Mouse (Mus musculus) frontal cortex, postnatal 14 days (tissue): ENCODE data around the gene Mttp.
A peak's percentile ranks its signal among the peaks of the same experiment; 100 is the strongest.

Experiments used
- DNase-seq, 2 experiments: peaks; one replicate each; pipeline ENCODE4 v3.0.0; 2022; ENCODE audit warnings: low spot score in 2 of 2

The Mttp gene

DNA sequence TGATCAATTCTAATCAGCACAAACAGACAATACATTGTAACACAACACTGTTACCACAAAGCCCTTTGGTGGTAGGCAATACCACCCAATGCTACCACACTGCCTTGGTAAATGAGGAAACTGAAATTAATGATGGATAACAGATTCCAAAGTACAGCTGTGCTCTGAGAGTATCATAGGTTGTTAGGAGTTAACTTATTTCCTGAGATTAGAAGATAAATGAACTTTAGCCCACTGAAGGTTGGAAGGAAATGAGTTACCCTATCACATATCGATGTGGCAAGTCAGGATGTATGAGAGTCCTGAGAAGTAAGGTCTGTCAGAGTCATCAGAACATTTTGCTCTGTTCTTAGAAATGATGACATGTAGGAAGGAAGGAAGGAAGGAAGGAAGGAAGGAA lies 10.2 kb downstream of the Mttp start:
- DNase-seq, result no peak

DNA sequence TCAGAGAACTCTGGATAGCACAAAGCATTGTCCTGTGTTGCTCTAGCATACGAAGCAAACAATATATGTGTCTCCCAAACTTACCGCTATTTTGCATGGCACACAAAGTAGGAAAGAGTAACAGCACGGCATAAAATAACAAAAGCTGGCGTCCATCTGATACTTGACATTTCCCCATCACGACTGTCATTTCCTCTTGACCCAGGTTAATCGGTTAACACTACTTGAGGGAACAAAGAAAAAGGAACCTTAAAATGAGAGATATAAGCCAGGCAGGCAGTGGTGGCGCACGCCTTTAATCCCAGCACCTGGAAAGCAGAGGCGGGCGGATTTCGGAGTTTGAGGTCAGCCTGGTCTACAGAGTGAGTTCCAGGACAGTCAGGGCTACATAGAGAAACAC lies 10.9 kb downstream of the Mttp start:
- DNase-seq, result no peak

DNA sequence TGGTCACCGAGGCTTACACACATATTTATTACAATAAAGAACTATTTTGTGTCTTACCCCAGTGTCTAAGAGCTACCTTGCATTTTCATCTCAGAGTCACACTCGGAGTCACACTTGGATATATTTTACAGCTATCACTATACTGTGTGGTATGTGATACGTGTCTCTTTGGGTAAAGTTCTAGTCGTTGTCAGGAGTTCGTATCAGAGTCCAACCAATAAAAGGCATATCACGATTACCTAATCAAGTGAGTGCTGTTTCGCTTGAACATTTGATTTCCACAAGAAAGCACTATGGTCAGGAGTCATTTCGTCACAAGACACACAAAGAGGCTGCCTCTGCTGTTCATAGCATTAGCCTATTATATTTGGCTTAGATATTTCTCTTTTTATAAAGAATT lies 11.3 kb downstream of the Mttp start:
- DNase-seq, result no peak

DNA sequence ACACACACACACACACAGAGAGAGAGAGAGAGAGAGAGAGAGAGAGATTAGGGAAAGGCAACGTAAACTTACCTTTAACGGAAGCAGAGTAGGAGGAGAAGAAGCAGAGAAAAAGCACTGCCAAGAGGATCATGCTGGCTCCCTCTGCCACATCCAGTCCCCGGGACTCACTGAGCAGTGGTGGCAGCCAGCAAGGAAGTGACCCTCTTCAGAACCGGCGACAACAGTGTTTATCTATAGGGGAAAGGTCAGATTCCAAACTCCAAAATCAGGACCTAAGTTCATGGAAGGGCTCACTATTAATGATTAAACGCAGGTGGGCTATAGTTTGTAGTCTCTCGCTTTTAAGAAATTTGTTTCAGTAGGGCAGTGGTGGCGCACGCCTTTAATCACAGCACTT lies 13.6 kb downstream of the Mttp start:
- DNase-seq, result no peak

- DNase-seq, result no peak
These were observed 14.1 kb downstream of the Mttp start for GRCm38 (mm10) chr3:138130692-138131091.

GRCm38 (mm10) chr3:138129110-138129509 lies 15.7 kb downstream of the Mttp start:
- no peak for DNase-seq

- no peak for DNase-seq
These were observed 20.9 kb downstream of the Mttp start for GRCm38 (mm10) chr3:138123842-138124241.

- DNase-seq, result no peak
These were observed 23.3 kb downstream of the Mttp start for GRCm38 (mm10) chr3:138121461-138121860.

GRCm38 (mm10) chr3:138119444-138120105 lies 25.2 kb downstream of the Mttp start:
- DNase-seq, result no peak

DNA sequence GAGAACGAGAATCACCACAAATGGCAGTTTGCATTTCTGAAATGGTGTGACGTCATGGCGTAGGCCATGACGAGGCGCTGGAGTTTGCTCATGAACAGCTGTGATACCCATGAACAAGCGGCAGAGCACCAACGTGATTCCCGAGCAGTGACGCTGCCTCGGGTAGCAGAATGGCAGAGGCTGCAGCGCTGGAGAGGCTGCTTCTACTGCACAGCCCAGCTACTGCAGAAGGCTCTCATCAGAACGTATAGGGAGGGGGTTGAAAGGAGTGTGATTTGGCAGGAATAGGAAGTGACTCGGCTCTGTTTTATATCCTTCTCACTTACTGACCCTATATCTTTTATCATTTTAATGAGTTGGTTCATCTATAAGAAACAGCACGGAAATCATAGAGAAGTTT lies 25.9 kb downstream of the Mttp start:
- DNase-seq, result no peak

DNA sequence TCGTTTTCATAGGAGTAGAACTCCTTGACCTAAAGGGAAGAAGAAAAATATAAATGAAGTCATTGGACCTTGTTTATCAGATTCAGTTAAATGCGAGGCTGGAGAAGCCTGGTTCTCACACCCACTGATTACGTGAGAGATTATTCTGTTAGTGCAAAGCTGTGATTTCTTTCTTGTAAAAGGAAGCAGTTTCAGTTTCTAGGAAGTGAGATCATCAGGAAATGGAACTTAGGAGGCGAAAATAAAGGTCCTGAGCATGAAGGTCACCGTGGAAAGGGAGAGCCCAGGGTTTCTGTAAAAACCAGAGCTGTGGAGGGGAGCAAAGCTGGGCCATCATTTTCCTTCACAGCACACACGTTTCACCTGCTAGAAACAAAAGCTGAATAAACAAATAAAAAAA lies 26.4 kb downstream of the Mttp start:
- no peak for DNase-seq

- no peak for DNase-seq
These were observed 27.9 kb downstream of the Mttp start for GRCm38 (mm10) chr3:138116871-138117270.

DNA sequence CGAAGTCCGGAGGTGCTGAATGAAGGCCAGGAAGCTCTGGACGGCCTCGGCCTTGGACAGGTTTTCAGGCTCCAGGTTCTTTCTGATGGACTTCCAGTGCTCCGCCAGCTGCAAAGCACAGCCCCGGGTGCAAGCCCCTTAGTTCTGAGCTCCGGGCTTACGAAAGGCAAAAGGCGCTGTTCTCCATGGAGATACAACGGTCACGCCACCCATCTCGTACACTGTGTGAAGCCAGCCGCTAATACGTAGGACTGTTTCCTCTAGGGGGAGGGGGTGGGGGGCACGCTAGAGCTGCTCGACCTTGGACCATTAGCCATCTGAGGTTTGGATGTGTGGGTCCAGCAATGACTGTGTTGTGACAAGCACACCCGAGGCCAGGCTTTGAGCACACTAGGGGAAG lies 30.7 kb downstream of the Mttp start:
- DNase-seq, result no peak

GRCm38 (mm10) chr3:138110910-138111782 lies 33.6 kb downstream of the Mttp start:
- no peak for DNase-seq

- no peak for DNase-seq
These were observed 37.9 kb downstream of the Mttp start for GRCm38 (mm10) chr3:138106887-138107286.

DNA sequence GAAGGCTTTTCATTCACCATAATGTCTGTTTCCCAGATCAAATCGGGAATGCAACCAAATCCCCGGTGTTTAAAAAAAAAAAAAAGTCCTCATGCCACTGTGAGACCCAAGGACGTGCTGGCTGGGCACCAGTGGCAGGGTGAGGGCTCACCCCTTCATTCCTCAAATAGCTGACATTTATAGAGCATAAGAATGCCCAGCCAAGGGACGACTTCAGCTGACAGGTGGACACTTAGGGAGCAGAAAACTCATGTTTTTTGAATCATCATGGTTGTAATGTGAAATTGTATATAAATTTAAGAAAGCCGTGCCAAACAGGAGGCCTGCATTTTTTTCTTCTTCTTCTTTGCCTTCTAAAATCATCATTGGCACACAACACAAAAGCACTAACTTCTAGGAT lies 39.7 kb downstream of the Mttp start:
- DNase-seq, result no peak

DNA sequence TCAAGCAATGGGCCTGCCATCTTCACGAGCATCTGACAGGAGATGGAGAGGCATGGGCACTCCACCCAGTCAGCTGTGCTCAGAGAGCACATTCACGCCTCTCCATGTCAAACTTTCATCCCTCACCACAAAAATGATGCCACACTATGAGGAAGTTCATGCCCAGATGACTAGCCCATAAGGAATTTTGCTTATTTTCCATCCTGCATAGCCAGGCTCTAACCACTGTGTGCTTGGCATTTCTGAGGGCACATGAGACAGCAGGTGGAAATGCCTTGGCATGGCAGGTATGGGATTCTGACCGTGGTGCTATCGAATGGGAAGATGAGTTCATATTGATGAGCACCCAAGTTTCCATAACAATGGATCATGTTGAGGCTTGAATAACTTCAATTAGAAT lies 41.1 kb downstream of the Mttp start:
- DNase-seq, result no peak

DNA sequence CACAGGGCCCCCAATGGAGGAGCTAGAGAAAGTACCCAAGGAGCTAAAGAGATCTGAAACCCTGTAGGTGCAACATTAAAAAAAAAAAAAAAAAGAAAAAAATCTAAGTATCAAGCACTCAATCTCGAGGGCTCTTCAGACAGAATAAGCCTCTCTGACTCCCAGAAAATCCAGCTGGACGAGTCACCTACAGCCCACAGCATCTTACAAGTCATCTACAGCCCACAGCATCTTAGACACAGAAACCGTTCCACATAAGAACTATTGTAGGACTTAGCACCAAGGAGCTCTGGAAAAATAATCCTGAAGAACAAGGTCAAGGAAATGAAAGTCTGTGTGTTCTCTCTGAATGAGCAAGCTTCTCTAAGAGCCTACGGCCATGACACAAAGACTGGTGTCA lies 42.8 kb downstream of the Mttp start:
- no peak for DNase-seq

GRCm38 (mm10) chr3:138097718-138098117 lies 47.0 kb downstream of the Mttp start:
- no peak for DNase-seq

- no peak for DNase-seq
These were observed 48.3 kb downstream of the Mttp start for GRCm38 (mm10) chr3:138096263-138097028.

DNA sequence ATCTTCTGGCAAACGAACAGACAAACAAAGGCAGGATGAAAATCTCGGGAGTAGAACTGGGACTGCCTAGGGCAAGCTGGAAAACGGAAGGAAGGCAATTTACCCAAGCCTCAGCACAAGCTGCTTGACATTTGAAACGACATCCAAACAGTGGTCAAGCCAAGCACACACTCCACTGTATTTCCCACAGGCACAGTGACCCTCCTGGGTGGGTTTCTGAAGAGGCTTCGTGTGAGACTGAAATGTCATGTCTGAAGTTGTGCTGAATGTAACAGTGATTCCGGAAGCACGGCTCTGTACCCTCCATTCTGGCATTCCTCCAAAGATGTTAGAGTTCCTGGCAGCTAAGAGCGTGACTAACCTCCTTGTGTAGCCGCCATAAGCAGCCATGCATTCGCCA lies 49.0 kb downstream of the Mttp start:
- no peak for DNase-seq

DNA sequence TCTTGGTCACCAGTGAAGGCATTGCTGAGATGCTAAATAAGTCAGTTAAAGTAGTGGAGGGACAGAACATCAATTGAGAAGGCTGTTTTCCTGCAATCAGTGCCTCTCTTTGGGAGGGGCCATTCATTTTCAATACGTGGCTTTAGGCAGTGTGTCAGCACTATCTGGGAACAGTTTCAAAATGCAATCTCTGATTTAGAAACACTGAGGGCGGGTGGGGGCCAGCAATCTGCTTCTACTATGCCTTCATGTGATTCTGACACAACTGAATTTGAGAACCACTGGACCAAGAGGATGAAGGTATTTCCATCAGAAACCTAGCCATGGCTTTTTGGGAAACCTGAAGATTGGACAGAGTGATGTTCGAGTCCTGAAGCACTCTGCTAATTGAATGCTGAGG lies 49.5 kb downstream of the Mttp start:
- DNase-seq, result peak in 1 of 2 experiments; percentile 24

DNA sequence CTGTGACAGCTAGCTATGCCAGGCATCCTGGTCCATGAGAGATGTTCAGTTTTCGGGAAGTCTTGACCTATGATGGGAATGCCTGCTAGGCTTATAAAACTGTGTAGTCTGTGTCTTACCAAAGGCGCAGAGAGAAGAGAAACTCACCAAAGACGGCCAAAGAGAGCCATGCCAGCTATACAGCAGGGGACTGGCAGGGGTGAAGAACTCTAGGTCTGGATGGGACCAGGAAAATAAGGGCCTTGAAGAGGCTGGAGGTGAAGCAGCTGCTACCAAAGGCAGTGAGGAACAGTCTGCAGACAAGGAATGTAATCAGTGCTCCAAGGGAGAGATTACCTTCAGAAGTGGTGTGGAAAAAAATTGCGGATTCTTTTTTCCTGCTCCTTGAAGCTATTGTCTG lies 60.9 kb downstream of the Mttp start:
- no peak for DNase-seq
